Mouse (Mus musculus) forebrain, embryonic 11.5 days (tissue): ENCODE data around the gene Prokr2. TPM values are rescaled to one million over a fixed set of nuclear protein-coding genes. Genes with fewer than 3 reads are reported as not detected.
"Not testable (repeated sequence)": the region's sequence is repeated elsewhere in the genome, so short reads cannot be mapped to it uniquely, and the experiment has no call there.

ENCODE experiments used
- ATAC-seq: fragments of 200-750 bp; cut with Nextera tagmentation; replicated peaks from 2 replicates; pipeline ENCODE4 v1.8.0; 2017; ENCODE audit warnings: moderate TSS enrichment; ENCODE audit not compliant: low FRiP score
- DNase-seq: peaks from one replicate; pipeline ENCODE4 v3.0.0-alpha.2; 2017; ENCODE audit warnings: low spot score
- H3K27ac ChIP-seq: fragments of 300-500 bp; sonication (generic); 2 replicates; pipeline ENCODE4 v1.5.1; 2014; ENCODE audit warnings: low read depth, low read length
- H3K27me3 ChIP-seq: fragments of 300-500 bp; sonication (generic); 2 replicates; pipeline ENCODE4 v1.6.1; 2014; ENCODE audit warnings: mild to moderate bottlenecking, low read length, mixed read lengths; ENCODE audit not compliant: control insufficient read depth, insufficient read depth
- H3K36me3 ChIP-seq: fragments of 300-500 bp; sonication (generic); 2 replicates; pipeline ENCODE4 v1.6.1; 2014; ENCODE audit warnings: mild to moderate bottlenecking, low read length, moderate library complexity, mixed read lengths; ENCODE audit not compliant: control insufficient read depth, insufficient read depth
- H3K4me1 ChIP-seq: fragments of 300-500 bp; sonication (generic); replicated peaks from 2 replicates; pipeline ENCODE4 v1.6.1; 2014; ENCODE audit warnings: low read length, mixed read lengths; ENCODE audit not compliant: control insufficient read depth, insufficient read depth
- H3K4me2 ChIP-seq: fragments of 300-500 bp; sonication (generic); 2 replicates; pipeline ENCODE4 v1.6.1; 2014; ENCODE audit warnings: low read depth, mild to moderate bottlenecking, low read length, moderate library complexity, mixed read lengths; ENCODE audit not compliant: severe bottlenecking
- H3K4me3 ChIP-seq: fragments of 300-500 bp; sonication (generic); 2 replicates; pipeline ENCODE4 v1.5.1; 2014; ENCODE audit warnings: low read depth, low read length
- H3K9ac ChIP-seq: fragments of 300-500 bp; sonication (generic); 2 replicates; pipeline ENCODE4 v1.6.1; 2014; ENCODE audit warnings: low read length
- H3K9me3 ChIP-seq: fragments of 300-500 bp; sonication (generic); 2 replicates; pipeline ENCODE4 v1.6.1; 2016; ENCODE audit warnings: low read length, mixed read lengths; ENCODE audit not compliant: control insufficient read depth
- WGBS: fragments of 180-500 bp; shearing (Covaris S2); extraction: QIAGEN DNeasy Blood & Tissue Kit; methylation state at CpG from one replicate; pipeline ENCODE4 v1.1.7; 2014; 5-methylcytosine and 5-hydroxymethylcytosine counted together
- polyA plus RNA-seq: library from polyadenylated mRNA; unstranded; fragments of >200 nt; fragmentation: Nextera tagmentation; extraction: Ambion mirVana; gene quantifications from 2 replicates; pipeline ENCODE4 v1.2.1, GENCODE M21; 2014

Gene Prokr2
- polyA plus RNA-seq, 1 experiment from 2014 or later = 3.3 TPM

DNA sequence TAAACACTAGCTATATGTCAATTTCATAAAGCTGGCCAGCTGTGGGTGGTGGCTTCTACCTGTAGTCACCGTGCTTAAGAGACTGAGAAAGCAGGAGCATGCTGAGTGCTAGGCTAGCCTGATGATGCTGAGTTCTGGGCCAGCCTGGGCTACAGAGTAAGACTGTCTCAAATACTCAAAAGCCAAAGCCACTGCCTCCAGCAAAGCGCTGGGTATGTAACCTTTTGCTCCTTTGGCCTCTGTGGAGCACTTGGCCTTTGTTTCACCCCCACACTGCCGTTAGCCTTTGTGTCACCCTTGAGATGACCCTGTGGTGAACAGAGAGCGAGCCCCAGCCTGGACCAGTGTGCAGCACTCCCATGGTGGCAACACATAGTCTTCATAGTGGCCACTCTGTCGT, 64.7 kb downstream of the Prokr2 start:
- H3K27me3 ChIP-seq = no peaks in the 10 kb centered on the region
- 71% methylated on average over 5 of the region's 5 CpGs for WGBS
- DNase-seq = peak; percentile 26
- no peak overlapping the region for H3K9ac ChIP-seq
- no peak overlapping the region for H3K4me2 ChIP-seq
- no peak overlapping the region for H3K27ac ChIP-seq
- H3K36me3 ChIP-seq = no peaks in the 10 kb centered on the region
- no peaks in the 10 kb centered on the region for H3K4me1 ChIP-seq
- no peak for ATAC-seq
- H3K9me3 ChIP-seq = no peaks in the 10 kb centered on the region
- no peak overlapping the region for H3K4me3 ChIP-seq

DNA sequence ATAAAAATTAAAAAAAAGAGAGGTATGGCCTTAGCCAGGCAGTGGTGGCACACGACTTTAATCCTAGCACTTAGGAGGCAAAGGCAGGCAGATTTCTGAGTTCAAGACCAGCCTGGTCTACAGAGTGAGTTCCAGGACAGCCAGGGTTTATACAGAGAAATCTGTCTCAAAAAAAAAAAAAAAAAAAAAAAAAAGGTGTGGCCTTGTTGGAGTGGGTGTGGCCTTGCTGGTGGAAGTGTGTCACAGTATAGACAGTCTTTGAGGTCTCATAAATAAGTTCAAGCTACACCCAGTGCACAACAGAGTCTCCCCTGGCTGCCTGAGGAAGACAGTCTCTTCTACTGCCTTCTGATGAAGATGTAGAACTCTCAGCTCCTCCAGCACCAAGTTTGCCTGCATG, 68.1 kb downstream of the Prokr2 start:
- Histone ChIP-seq H3K4me1 (no peaks in the 10 kb centered on the region), H3K9me3 (no peaks in the 10 kb centered on the region), H3K36me3 (no peaks in the 10 kb centered on the region), H3K27me3 (no peaks in the 10 kb centered on the region), H3K4me3 (no peak overlapping the region), H3K9ac (no peak overlapping the region), H3K4me2 (no peak overlapping the region), H3K27ac (no peak overlapping the region)
- WGBS = 81% methylated on average over 1 of the region's 1 CpGs
- DNase-seq = no peak
- ATAC-seq = no peak

DNA sequence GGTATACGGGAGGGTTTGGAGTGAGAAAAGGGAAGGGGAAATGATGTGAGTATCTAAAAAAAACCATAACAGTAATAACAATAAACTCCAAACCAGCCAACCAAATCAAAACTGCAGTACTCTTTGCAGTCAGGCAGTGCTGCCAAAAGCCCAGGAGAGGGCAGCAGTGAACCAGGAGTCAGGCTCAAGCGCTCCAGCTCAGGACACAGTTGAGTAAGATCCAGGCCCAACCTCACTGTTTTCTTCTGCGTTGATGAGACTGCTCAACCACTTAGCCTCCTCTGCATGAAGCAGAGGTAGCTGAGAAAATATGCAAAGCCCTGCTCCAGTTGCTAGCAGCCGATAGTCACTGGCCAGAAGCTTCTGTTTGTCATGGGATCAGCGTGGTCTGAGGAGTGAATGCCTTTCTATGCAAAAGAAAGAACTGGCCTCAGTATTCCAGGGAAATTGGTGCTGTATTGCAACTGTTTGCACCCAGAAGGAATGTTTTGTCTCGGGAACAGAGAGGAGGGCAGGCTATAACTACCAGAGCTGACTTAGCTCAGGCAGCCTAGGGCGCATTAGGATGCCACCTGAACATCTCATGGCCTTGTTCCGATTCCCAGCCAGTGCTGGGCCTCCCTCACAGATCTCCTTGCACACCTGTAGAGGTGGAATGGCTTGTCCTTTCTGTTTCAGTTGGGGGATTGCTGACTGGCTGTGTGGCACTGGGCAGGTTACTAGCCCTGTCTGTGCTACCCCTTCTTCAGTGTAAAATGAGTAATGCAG, 69.0 kb downstream of the Prokr2 start:
- ATAC-seq (peak; percentile 57; the same call in 1 of the 2 replicates), DNase-seq (peak; percentile 78)
- Histone ChIP-seq H3K27ac (no peak overlapping the region), H3K4me3 (no peak overlapping the region), H3K9me3 (no peaks in the 10 kb centered on the region), H3K9ac (no peak overlapping the region; the same call in 1 of the 2 replicates), H3K36me3 (no peaks in the 10 kb centered on the region), H3K27me3 (no peaks in the 10 kb centered on the region), H3K4me2 (no peak overlapping the region), H3K4me1 (no peaks in the 10 kb centered on the region)
- WGBS = 40% methylated on average over 8 of the region's 8 CpGs

DNA sequence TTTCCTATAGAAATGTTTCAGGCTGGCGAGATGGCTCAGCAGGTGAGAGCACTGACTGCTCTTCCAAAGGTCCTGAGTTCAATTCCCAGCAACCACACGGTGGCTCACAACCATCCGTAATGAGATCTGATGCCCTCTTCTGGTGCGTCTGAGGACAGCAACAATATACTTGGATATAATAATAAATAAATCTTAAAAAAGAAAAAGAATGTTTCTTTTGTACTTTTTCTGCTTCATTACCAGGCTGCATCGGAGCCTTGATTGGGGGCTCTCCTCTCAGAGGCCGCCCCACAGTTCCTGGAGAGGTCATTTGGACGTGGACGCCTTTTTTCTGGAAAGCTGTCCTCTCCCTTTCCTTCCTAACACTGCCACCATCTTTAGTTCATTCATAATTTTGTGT, 71.2 kb downstream of the Prokr2 start:
- H3K4me2 ChIP-seq, H3K36me3 ChIP-seq, H3K9ac ChIP-seq, H3K4me3 ChIP-seq, H3K4me1 ChIP-seq, ATAC-seq, H3K9me3 ChIP-seq, H3K27me3 ChIP-seq, DNase-seq, H3K27ac ChIP-seq: not testable (repeated sequence)
- 91% methylated on average over 8 of the region's 8 CpGs for WGBS

GRCm38 (mm10) chr2:132313568-132313967, 71.7 kb downstream of the Prokr2 start:
- DNase-seq (peak; percentile 42), ATAC-seq (0 out of 2 replicates have a peak, but pooled peaks have one; percentile 25)
- Histone ChIP-seq H3K9me3 (no peaks in the 10 kb centered on the region), H3K27me3 (no peaks in the 10 kb centered on the region), H3K27ac (no peak overlapping the region), H3K4me1 (no peaks in the 10 kb centered on the region), H3K4me2 (no peak overlapping the region), H3K9ac (no peak overlapping the region), H3K4me3 (no peak overlapping the region), H3K36me3 (no peaks in the 10 kb centered on the region)
- WGBS = 100% methylated on average over 2 of the region's 2 CpGs

DNA sequence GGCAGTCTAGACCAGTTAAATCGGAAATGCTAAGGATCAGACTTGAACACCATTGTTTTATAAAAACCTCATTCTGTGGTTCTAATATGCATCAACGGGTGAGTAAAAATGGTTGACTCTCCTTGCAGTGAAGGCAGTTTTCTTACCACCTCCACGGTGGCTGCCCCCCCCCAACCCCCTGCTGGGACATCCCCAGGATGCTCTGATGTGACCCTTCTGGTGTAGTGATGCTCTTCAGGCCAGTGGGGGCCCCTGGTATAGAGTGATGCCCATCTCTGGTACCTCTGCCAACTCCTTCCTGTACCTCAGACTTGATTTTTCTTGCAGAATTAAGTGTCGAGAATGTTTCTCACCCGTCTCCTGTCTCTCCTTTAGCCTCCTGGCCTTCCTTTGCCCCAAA, 72.6 kb downstream of the Prokr2 start:
- H3K4me1 ChIP-seq = no peaks in the 10 kb centered on the region
- H3K27me3 ChIP-seq = no peaks in the 10 kb centered on the region
- no peaks in the 10 kb centered on the region for H3K9me3 ChIP-seq
- H3K36me3 ChIP-seq = no peaks in the 10 kb centered on the region
- H3K27ac ChIP-seq = no peak overlapping the region
- no peak for ATAC-seq
- peak; percentile 40 for DNase-seq
- no peak overlapping the region for H3K4me2 ChIP-seq
- H3K9ac ChIP-seq = no peak overlapping the region
- no peak overlapping the region for H3K4me3 ChIP-seq
- 83% methylated on average over 5 of the region's 5 CpGs for WGBS

GRCm38 (mm10) chr2:132309398-132309930, 75.8 kb downstream of the Prokr2 start:
- WGBS = 93% methylated on average over 6 of the region's 6 CpGs
- ATAC-seq (no peak), DNase-seq (no peak)
- Histone ChIP-seq H3K9me3 (no peaks in the 10 kb centered on the region), H3K9ac (no peak overlapping the region), H3K4me3 (no peak overlapping the region), H3K36me3 (no peaks in the 10 kb centered on the region), H3K27me3 (no peaks in the 10 kb centered on the region), H3K4me2 (no peak overlapping the region), H3K4me1 (no peaks in the 10 kb centered on the region), H3K27ac (no peak overlapping the region)

GRCm38 (mm10) chr2:132308829-132309228, 76.4 kb downstream of the Prokr2 start:
- H3K4me1 ChIP-seq = no peaks in the 10 kb centered on the region
- no peaks in the 10 kb centered on the region for H3K27me3 ChIP-seq
- ATAC-seq (no peak), DNase-seq (no peak)
- no peak overlapping the region for H3K4me2 ChIP-seq
- WGBS = 93% methylated on average over 6 of the region's 6 CpGs
- no peak overlapping the region for H3K9ac ChIP-seq
- no peaks in the 10 kb centered on the region for H3K9me3 ChIP-seq
- no peaks in the 10 kb centered on the region for H3K36me3 ChIP-seq
- H3K4me3 ChIP-seq = no peak overlapping the region
- no peak overlapping the region for H3K27ac ChIP-seq
